Mouse (Mus musculus) layer of hippocampus, postnatal 14 days (tissue): ENCODE data around the gene Znrd1. TPM values are rescaled to one million over a fixed set of nuclear protein-coding genes. Genes with fewer than 3 reads are reported as not detected.
"Not testable (repeated sequence)": the region's sequence is repeated elsewhere in the genome, so short reads cannot be mapped to it uniquely, and the experiment has no call there.

Experiments
- DNase-seq, 2 experiments: peaks; one replicate each; pipeline ENCODE4 v3.0.0; 2021 to 2022; ENCODE audit warnings: low spot score in 2 of 2, mixed read lengths in 1 of 2
- long read RNA-seq, 2 experiments: library from polyadenylated mRNA; stranded (forward); transcript quantifications; one replicate each; pipeline ENCODE4 v2.0.0; 2021
- total RNA-seq, 2 experiments: library from RNA; stranded (reverse); gene quantifications; 2 replicates each; pipeline ENCODE4 v1.2.3; 2021

The Znrd1 gene
- total RNA-seq, result 10 to 100 TPM; 29.3 to 34.2 TPM
- long read RNA-seq, experiment 1, partial matches to known transcripts, result 0 of 8 reads
- long read RNA-seq, experiment 1, other reads (novel, unspliced or antisense), result 0 of 8 reads
- long read RNA-seq, experiment 2, transcript Znrd1-202 (5 exons, 710 nt), result major isoform, 18 of 24 reads
- long read RNA-seq, experiment 2, partial matches to known transcripts, result 3 of 24 reads
- long read RNA-seq, experiment 2, other reads (novel, unspliced or antisense), result 0 of 24 reads

DNA sequence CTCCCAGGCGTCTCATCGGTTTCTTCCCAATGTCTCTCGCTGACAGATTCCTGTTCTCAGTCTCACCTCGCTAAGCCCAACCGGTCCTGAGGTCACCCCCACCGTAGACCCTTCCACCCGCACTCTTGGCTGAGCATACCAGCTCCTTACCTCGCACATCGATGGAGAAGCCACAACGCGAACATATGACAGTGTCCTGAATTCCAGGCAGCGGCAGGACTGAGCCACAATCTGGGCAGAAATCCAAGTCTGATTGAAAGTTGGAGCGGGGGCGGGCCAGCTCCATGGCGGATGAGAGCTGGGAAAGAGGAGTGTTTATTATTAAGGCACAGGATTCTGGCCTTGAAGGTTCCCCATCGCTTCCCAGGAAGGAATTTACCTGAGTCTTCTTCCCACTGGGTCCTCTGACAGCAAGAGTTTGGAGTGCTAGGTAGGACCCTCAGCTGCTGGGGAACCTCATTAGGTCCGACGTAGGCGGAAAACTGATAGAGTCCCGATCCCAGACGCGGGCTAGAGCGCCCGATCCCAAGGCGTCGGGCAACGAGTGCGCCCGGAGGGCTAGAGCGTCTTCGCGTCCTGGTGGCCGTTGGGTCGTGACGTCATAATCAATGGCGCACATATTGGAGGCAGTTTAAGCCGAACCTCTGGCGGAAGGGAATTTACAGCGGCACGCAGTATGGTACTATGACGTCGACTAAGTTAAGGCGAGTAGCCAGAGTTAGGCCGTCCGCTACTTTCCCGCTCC, at the start of gene Znrd1, which contains the start of gene Znrd1as:
Gene Znrd1 (minus strand): TSS at position 561 of the 745 bp plus-strand sequence.
Gene Znrd1as (plus strand): TSS at position 594 of the 745 bp plus-strand sequence.
- peak; percentile 93 to 96 for DNase-seq

DNA sequence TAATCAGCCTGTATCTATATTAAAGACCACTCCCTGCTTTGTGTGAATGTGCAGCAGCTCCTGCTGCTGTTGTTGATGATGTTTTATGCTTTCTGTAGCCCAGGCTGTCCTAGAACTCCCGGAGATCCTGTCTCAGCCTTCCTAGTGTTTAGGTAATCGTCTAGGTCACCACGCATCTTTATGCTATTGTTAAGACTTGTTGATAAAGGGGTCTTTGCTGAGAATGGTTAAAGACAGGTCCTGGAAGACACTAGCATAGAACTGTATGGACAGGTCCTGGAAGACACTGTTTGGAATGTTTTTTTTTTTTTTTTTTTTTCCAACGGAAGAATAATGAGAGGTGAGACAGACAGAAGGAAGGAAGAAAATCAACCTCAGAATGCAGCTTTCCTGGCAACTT, 45.0 kb upstream of the Znrd1 start:
- DNase-seq, result no peak

- DNase-seq, result peak; percentile 52 to 55
Observed at GRCm38 (mm10) chr17:37002364-37003330, 44.3 kb upstream of the Znrd1 start.

DNA sequence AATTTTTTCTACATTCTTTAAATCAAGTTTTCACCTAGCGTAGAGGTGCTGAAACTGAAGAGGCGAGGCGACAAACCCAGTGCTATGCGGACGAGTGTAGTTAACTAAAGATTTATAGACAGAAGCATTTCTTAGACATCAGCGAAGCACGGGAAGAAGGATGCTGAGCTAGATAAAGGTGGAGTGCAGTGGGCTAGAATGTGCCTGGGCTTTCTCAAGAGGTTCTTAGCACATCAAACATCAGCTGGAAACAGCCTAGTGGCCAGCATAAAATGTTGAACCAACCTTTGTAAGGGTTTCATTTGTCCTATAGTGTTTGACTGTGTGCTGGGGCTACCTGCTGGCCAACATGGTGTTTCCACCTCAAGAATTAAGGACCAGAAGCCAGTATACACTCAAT, 42.5 kb upstream of the Znrd1 start, which contains the start of gene Zfp57:
Gene Zfp57 (plus strand): TSS at position 301 of the 400 bp plus-strand sequence.
- no peak for DNase-seq

GRCm38 (mm10) chr17:36998477-36998876, 40.1 kb upstream of the Znrd1 start:
- DNase-seq, result no peak

- DNase-seq, result peak; percentile 70 to 76
Observed at GRCm38 (mm10) chr17:36997033-36997735, 38.8 kb upstream of the Znrd1 start.

GRCm38 (mm10) chr17:36995448-36995847, 37.1 kb upstream of the Znrd1 start:
- no peak for DNase-seq

- DNase-seq, result no peak
Observed at GRCm38 (mm10) chr17:36994528-36994927, 36.2 kb upstream of the Znrd1 start.

DNA sequence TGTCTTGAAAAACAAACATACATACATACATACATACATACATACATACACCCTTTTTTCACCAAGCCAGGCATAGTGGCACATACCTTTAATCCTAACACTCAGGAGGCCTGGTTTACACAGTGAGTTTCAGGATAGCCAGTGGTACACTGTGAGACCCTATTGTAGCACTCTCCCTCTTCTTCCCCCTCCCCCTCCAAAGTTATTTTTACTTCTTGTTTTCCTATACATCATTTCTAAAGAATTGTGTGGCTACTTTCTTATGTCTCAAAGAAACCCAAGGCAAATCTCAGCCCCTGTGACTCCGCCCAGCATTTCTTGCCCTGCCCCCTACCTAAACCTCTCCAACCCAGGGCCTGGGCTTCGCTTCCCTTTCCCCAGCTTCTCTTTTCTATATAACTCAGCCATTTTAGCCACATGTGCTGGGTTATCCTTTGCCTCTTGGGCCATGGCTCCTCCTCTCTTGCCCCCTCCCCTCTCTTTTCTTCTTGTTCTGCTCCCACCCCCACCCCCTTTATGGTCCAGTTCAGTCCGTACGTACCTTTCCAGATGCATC, 35.5 kb upstream of the Znrd1 start:
- DNase-seq, result no peak

- no peak for DNase-seq
Observed at GRCm38 (mm10) chr17:36992336-36993104, 34.2 kb upstream of the Znrd1 start.

- not testable (repeated sequence) for DNase-seq
Observed at GRCm38 (mm10) chr17:36990630-36991029, 32.3 kb upstream of the Znrd1 start.

- no peak for DNase-seq
Observed at GRCm38 (mm10) chr17:36989437-36989836, 31.1 kb upstream of the Znrd1 start, which contains the start of gene H2-M5. H2-M5 (minus strand) TSS chr17:36989537.

DNA sequence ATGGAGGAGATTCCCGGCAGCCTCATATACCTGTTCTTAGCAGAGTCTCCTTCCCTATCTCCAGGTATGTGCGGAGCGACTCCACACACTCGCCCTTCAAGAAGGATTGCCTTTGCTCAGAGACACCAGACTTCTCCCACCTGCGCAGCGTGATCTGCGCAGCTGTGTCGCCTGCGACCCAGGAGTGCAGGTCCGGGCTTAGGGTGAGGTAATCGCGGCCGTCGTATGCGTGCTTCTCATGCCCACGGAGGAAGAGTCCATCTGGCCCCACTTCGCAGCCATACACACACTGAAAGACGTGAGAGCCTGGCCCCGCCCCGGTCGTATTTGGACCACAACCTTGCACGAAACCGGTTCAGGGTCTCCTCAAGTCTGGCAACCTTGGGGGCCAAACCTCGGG, 30.1 kb upstream of the Znrd1 start:
- no peak for DNase-seq

DNA sequence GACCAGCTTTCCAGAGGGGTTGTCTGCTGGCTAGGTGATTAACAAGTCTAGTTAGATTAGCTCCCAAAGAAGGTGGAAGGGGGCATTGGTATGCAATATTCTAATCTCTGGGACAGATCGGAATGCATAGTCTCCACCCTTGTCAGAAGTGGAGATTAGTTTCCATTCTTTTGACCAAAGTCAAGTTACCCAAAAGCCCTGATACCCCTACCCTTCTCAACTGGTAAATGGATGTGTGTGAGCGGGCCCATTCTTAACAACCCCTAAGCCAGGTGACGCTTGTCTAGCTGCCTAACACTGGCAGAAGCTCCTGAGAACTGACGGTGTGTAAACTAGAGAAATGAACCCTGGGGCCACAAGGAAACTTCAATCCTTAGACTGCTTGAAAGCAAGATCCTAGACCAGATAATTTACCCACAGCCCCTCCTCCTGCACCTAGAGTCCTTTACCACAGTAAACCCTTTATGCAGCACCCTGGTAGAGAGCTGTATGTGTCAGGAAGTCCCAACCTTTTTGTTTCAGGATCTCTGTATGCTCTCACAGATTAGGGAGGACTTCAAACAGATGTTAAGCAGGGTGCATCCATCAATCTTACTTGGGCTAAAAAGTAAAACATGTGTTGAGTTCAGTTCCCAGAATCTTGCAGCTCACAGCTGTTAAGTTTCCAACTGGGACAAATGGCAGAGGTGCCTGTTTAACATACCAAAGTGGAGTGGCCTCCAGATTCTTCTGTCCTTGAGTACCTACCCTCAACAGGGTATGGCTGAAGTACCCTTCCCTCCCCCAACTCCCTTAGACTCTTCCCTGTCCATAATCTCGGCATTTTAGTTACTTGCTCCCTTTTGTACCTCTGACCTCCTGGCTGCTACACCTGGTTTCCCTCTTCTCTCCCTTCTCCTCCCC, 24.1 kb upstream of the Znrd1 start:
- DNase-seq, result no peak

DNA sequence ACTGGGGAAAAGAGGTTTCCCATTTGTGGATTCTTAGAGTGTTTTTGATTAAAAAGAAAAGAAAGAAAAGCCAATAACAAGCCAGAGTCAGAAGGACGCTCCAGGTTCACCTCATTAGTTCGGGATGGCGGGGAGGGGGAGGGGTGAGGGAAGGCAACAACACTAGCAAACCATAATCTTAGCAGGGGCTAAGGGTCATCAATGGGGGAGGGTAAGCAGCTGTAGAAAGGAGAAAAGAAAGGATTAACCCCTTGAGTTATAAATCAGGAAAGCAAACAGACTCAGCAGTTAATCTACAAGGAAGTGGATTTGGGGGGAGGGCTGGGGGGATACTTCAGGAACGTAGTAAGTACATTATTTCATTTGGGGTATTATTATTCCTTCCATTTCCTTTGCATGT, 23.5 kb upstream of the Znrd1 start:
- no peak for DNase-seq

GRCm38 (mm10) chr17:36981221-36981813, 23.0 kb upstream of the Znrd1 start, which contains the start of gene 2410137M14Rik:
2410137M14Rik (minus strand) TSS chr17:36981237.
- DNase-seq, result no peak

GRCm38 (mm10) chr17:36973271-36973787, 15.0 kb upstream of the Znrd1 start:
- no peak for DNase-seq

DNA sequence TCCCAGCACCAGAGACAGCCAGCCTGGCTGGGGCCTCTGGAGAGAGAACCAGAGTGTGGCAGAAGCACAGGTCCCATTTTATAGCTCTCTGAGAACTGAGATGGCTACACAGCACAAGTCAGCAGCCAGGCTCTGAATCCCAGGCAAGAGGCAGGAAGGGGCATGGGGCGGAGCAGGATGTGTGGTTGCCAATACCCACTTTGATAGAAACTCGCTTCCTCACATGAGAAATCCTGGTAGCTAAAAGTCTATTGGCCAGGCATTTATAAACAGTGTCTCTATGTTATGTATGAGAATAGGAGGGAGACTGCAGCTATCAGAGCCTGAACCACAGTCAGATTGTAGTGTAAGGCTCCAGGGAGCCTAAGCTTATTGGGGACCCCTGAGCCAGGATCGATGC, 14.4 kb upstream of the Znrd1 start:
- DNase-seq, result no peak
